Mouse (Mus musculus) cerebellum, adult 2 months (tissue): ENCODE measurements at regions not wholly inside any gene's neighbourhood (a gene's known extent, or its start where the extent isn't known, plus 50 kb on each side); places are given as distances from the start of the nearest gene placed in this dataset.

Experiments used
- CTCF ChIP-seq: fragments of 200-500 bp; IDR thresholded peaks from 2 replicates; pipeline ENCODE4 v1.5.1; 2011; ENCODE audit warnings: low read depth, mild to moderate bottlenecking, control low read depth, low read length, moderate library complexity, borderline replicate concordance; ENCODE audit not compliant: insufficient read depth
- POLR2A ChIP-seq: fragments of 200-500 bp; IDR thresholded peaks from 2 replicates; pipeline ENCODE4 v1.6.1; 2011; ENCODE audit warnings: low read length, control low read depth, borderline replicate concordance; ENCODE audit not compliant: insufficient read depth

GRCm38 (mm10) chr3:41317170-41317569 is 234.3 kb upstream of the Pgrmc2 start:
- TF ChIP-seq CTCF (no peak), POLR2A (no peak)
